Mouse (Mus musculus) stomach, postnatal 0 days (tissue): Measurements from ENCODE around the gene Ehbp1.

Experiments used
- CTCF ChIP-seq: IDR thresholded peaks from 2 replicates; pipeline ENCODE4 v1.5.1; 2016; ENCODE audit warnings: antibody characterized with exemption, low read depth, mild to moderate bottlenecking, moderate library complexity
- EP300 ChIP-seq: optimal IDR thresholded peaks from 2 replicates; pipeline ENCODE3; 2016; ENCODE audit warnings: antibody characterized with exemption

DNA sequence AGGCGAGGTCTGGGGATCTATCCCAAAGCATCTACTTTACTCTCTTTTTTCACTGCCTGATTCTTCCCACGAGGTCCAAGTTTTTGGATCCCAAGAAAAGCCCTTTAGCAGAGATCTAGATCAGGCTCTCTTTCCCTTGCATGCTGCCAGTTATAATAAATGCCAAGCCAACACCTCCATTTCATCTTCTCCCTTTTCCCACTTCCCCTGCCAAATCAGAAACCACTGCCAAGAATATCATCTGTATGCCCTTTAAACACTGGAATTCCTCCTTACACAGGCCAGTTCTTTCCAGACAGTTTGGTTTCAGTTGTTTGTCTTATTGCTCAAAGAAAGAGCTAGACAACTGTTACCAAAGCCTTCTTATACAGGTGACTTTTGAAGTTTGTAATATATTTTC is 27.7 kb upstream of the Ehbp1 start:
- TF ChIP-seq CTCF: no peak
- no peak for TF ChIP-seq EP300
